Mouse (Mus musculus): ENCODE results near the gene Mdfi.

Gene Mdfi

GRCm38 (mm10) chr17:47796968-47797367, 37.5 kb downstream of the Mdfi start:
- DNase-seq: no peak

- no peak for DNase-seq
Measured at GRCm38 (mm10) chr17:47796156-47796816, 38.2 kb downstream of the Mdfi start.

- peak; percentile 51 for DNase-seq
Measured at GRCm38 (mm10) chr17:47795446-47795845, 39.0 kb downstream of the Mdfi start.

- peak; percentile 80 for DNase-seq
Measured at GRCm38 (mm10) chr17:47793377-47793776, 41.1 kb downstream of the Mdfi start.

GRCm38 (mm10) chr17:47792098-47792863, 42.2 kb downstream of the Mdfi start:
- DNase-seq: peak; percentile 58

- no peak for DNase-seq
Measured at GRCm38 (mm10) chr17:47788996-47789395, 45.5 kb downstream of the Mdfi start.

- no peak for DNase-seq
Measured at GRCm38 (mm10) chr17:47788306-47788705, 46.2 kb downstream of the Mdfi start.

GRCm38 (mm10) chr17:47787632-47788031, 46.9 kb downstream of the Mdfi start:
- DNase-seq: no peak

- DNase-seq: no peak
Measured at GRCm38 (mm10) chr17:47784411-47784810, 50.1 kb downstream of the Mdfi start.

- no peak for DNase-seq
Measured at GRCm38 (mm10) chr17:47783445-47784223, 50.9 kb downstream of the Mdfi start.

- no peak for DNase-seq
Measured at GRCm38 (mm10) chr17:47782486-47782885, 52.0 kb downstream of the Mdfi start.

- DNase-seq: no peak
Measured at GRCm38 (mm10) chr17:47780470-47780869, 54.0 kb downstream of the Mdfi start.

GRCm38 (mm10) chr17:47777141-47777540, 57.4 kb downstream of the Mdfi start:
- no peak for DNase-seq

- no peak for DNase-seq
Measured at GRCm38 (mm10) chr17:47773604-47774003, 60.9 kb downstream of the Mdfi start.

- no peak for DNase-seq
Measured at GRCm38 (mm10) chr17:47769389-47770299, 64.8 kb downstream of the Mdfi start.

- DNase-seq: no peak
Measured at GRCm38 (mm10) chr17:47768707-47769276, 65.7 kb downstream of the Mdfi start.

- no peak for DNase-seq
Measured at GRCm38 (mm10) chr17:47767456-47768141, 66.9 kb downstream of the Mdfi start.

GRCm38 (mm10) chr17:47767081-47767455, 67.4 kb downstream of the Mdfi start:
- no peak for DNase-seq

- DNase-seq: no peak
Measured at GRCm38 (mm10) chr17:47766407-47767043, 68.0 kb downstream of the Mdfi start.

GRCm38 (mm10) chr17:47765986-47766385, 68.5 kb downstream of the Mdfi start:
- no peak for DNase-seq

Measured in kidney, adult 11 months (tissue).